Mouse (Mus musculus) T-cell, adult 2 months (primary cell): ENCODE data around the gene Serinc4.
A peak's percentile ranks its signal among the peaks of the same experiment; 100 is the strongest.

Source experiments
- DNase-seq: peaks from one replicate; pipeline ENCODE4 v3.0.0; 2022; ENCODE audit warnings: low spot score

Gene Serinc4

GRCm38 (mm10) chr2:121396624-121397023, 60.0 kb downstream of the Serinc4 start:
- peak; percentile 65 for DNase-seq
